Mouse (Mus musculus) hindbrain, embryonic 14.5 days (tissue): ENCODE results near the gene Cerk. TPM values are rescaled to one million over a fixed set of nuclear protein-coding genes. Genes with fewer than 3 reads are reported as not detected.
"Not testable (repeated sequence)": the region's sequence is repeated elsewhere in the genome, so short reads cannot be mapped to it uniquely, and the experiment has no call there.

Experiments
- ATAC-seq: fragments of 200-750 bp; cut with Nextera tagmentation; 2 replicates; pipeline ENCODE4 v1.8.0; 2017; ENCODE audit warnings: moderate number of reproducible peaks, mild to moderate bottlenecking, moderate TSS enrichment, moderate library complexity; ENCODE audit not compliant: low FRiP score
- DNase-seq: peaks from one replicate; pipeline ENCODE4 v3.0.0-alpha.2; 2015; ENCODE audit warnings: low spot score
- H3K27ac ChIP-seq: fragments of 300-500 bp; sonication (generic); 2 replicates; pipeline ENCODE4 v1.5.1; 2014; ENCODE audit warnings: mild to moderate bottlenecking, moderate library complexity
- H3K27me3 ChIP-seq: fragments of 300-500 bp; sonication (generic); 2 replicates; pipeline ENCODE4 v1.6.1; 2014; ENCODE audit warnings: mild to moderate bottlenecking, low read length, mixed read lengths; ENCODE audit not compliant: control insufficient read depth, insufficient read depth
- H3K36me3 ChIP-seq: fragments of 300-500 bp; sonication (generic); replicated peaks from 2 replicates; pipeline ENCODE4 v1.6.1; 2014; ENCODE audit not compliant: control insufficient read depth, insufficient read depth
- H3K4me1 ChIP-seq: fragments of 300-500 bp; sonication (generic); replicated peaks from 2 replicates; pipeline ENCODE4 v1.6.1; 2014; ENCODE audit warnings: antibody characterized with exemption, low read length, mixed read lengths; ENCODE audit not compliant: control insufficient read depth, insufficient read depth
- H3K4me2 ChIP-seq: fragments of 300-500 bp; sonication (generic); replicated peaks from 2 replicates; pipeline ENCODE4 v1.6.1; 2014; ENCODE audit warnings: mild to moderate bottlenecking, moderate library complexity
- H3K4me3 ChIP-seq: fragments of 300-500 bp; sonication (generic); replicated peaks from 2 replicates; pipeline ENCODE4 v1.5.1; 2014; ENCODE audit warnings: mild to moderate bottlenecking, low read length
- H3K9ac ChIP-seq: fragments of 300-500 bp; sonication (generic); 2 replicates; pipeline ENCODE4 v1.6.1; 2014
- H3K9me3 ChIP-seq: fragments of 300-500 bp; sonication (generic); 2 replicates; pipeline ENCODE4 v1.6.1; 2016; ENCODE audit warnings: low read length; ENCODE audit not compliant: control insufficient read depth
- WGBS: fragments of 180-500 bp; shearing (Covaris S2); extraction: QIAGEN DNeasy Blood & Tissue Kit; methylation state at CpG from one replicate; pipeline ENCODE4 v1.1.7; 2014; 5-methylcytosine and 5-hydroxymethylcytosine counted together
- polyA plus RNA-seq: library from polyadenylated mRNA; unstranded; fragments of >200 nt; fragmentation: Nextera tagmentation; extraction: Ambion mirVana; gene quantifications from 2 replicates; pipeline ENCODE4 v1.2.1, GENCODE M21; 2014

Gene Cerk
- polyA plus RNA-seq, 1 experiment from 2014 or later, result 28.3 TPM

DNA sequence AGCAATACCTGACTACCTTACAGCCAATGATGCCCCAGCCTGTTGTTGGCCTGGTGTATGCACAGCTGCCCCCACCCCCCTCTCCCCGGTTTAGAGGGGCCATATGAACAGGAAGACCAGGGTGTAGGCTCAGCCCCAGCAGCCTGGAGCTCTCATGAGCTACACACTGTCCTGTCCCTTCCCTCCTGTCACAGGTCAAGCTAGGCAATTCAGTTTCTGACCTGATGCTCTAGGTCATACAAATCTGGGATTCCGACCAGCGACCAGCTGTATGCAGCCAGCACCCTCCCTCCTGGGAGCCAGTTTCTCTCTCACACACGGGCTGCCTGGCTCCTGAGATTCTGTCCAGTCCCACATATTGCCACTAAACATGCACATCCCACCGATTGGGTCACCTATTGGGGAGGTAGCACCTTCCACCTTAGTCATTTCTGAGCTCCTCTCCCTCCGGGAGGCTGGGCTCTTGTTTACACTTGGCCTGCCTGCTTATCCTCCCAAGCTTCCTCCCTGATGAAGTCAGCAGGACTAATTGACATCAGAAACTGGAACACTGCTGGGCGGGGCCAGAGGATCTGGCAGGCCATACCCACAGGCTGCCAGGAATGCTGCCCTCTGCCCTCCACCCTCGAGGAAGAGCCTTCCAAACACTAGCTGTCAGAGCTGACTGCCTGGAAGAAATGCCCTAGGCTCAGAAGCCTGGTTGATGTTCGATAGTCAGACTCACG lies 3.0 kb upstream of the Cerk start:
- Histone ChIP-seq H3K4me2 (no peak overlapping the region; the same call in 1 of the 2 replicates), H3K27ac (peak overlapping the region; percentile 46; the same call in 1 of the 2 replicates), H3K27me3 (no peaks in the 10 kb centered on the region), H3K9me3 (no peaks in the 10 kb centered on the region), H3K4me1 (peaks cover 27% of the 10 kb centered on the region), H3K4me3 (no peak overlapping the region), H3K9ac (no peak overlapping the region), H3K36me3 (no peaks in the 10 kb centered on the region)
- DNase-seq, result no peak
- no peak for ATAC-seq
- 32% methylated on average over 10 of the region's 10 CpGs for WGBS

DNA sequence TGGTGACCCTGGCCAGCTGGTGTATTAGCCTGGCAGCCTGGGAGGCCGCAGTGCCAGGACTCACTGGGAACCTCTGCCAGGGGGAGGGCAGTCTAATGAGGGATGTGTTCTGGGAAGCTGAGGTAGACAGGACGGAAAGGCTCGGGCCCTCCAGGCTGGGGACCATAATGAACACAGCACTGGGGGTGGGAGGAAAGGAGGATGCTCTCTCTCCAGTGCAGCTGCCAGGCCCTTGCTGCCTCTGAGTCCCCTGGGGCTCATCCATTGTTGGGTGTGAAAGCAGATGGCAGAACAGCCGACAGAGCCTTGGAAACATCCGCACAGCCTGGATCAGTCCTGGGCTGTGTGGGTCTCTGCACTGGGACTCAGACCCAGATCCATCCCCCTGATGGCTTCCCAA lies 2.2 kb upstream of the Cerk start:
- Histone ChIP-seq H3K27me3 (no peaks in the 10 kb centered on the region), H3K27ac (peak overlapping the region; percentile 46; the same call in 1 of the 2 replicates)

DNA sequence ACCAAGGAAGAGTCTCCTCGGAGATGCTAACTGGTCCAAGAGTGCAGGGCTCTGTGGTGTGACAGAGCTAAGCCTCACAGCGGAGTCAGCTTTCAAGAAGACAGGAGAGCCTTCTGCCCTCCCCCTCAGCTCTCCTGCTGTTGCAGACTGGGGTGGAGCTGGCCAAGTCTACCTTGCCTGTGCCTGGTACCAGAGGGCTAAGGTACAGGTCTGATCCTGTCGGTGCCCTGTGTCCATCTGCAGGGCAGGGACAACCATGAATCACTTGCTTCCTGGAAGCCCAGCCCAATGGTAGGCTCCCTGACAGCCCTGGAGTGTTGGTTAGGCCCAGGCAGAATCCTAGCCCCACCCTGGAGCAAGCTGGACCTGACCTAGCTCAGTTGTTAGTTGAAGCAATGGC lies 745 bp upstream of the Cerk start:
- H3K4me2 ChIP-seq, result peak overlapping the region; percentile 91; the same call in 1 of the 2 replicates
- H3K9me3 ChIP-seq, result no peaks in the 10 kb centered on the region
- WGBS, result 57% methylated on average over 3 of the region's 3 CpGs
- no peaks in the 10 kb centered on the region for H3K36me3 ChIP-seq
- DNase-seq, result no peak
- H3K27ac ChIP-seq, result peak overlapping the region; percentile 92
- H3K27me3 ChIP-seq, result no peaks in the 10 kb centered on the region
- no peak for ATAC-seq
- H3K4me1 ChIP-seq, result peaks cover 38% of the 10 kb centered on the region
- no peak overlapping the region for H3K9ac ChIP-seq
- no peak overlapping the region for H3K4me3 ChIP-seq

More for the DNA sequence above, 2.2 kb upstream of the Cerk start:
- Histone ChIP-seq H3K4me3 (no peak overlapping the region), H3K4me1 (peaks cover 33% of the 10 kb centered on the region), H3K9ac (no peak overlapping the region), H3K9me3 (no peaks in the 10 kb centered on the region), H3K36me3 (no peaks in the 10 kb centered on the region), H3K4me2 (no peak overlapping the region)
- DNase-seq, result no peak
- 13% methylated on average over 5 of the region's 5 CpGs for WGBS
- ATAC-seq, result peak; percentile 10; the same call in 1 of the 2 replicates

DNA sequence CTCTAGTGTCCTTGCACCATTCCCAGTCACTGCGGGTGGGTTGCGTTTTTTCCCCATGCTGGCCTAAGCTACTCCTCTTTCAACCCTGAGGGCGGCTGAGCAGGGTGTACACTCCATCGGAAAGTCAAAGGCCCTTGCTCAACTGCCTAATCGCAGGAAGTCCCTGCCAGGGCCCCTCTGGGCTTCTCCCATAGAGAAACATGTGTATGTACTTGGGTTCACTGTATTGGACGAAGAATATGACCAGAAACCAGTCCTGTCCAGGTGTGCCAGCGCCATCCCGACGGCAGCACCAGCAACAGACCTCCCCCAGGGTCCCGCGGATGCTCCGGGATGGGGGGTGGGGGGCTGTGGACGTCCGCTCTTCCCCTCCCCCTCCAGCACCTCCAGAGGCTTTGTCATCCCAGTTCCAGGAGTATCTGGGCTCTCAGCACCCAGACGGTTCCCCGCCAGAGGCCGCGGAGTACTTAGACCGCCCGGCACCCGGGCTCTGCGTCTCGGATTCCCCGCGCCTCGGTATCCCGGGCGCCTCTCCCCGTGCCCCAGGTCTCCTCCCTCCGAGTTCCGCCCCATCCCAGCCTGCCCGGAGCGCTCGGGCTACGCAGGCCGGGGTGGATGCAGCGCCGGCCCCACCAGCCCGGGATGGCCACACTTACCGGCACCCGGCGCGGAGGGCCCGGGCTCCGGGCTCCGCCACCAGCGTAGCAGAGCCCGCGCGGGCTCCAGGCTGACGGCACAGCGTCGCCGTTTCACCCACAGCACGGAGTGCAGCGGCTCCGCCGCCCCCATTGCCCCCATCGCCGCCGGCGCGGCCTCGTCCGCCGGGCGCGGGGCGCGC lies 871 bp downstream of the Cerk start:
- under 1% methylated on average over 69 of the region's 70 CpGs for WGBS
- no peaks in the 10 kb centered on the region for H3K9me3 ChIP-seq
- H3K4me3 ChIP-seq, result peak overlapping the region; percentile 81
- H3K36me3 ChIP-seq, result no peaks in the 10 kb centered on the region
- DNase-seq, result peak; percentile 42
- peak; percentile 55 for ATAC-seq
- H3K27me3 ChIP-seq, result no peaks in the 10 kb centered on the region
- peaks cover 38% of the 10 kb centered on the region for H3K4me1 ChIP-seq
- H3K27ac ChIP-seq, result peak overlapping the region; percentile 92
- H3K9ac ChIP-seq, result peak overlapping the region; percentile 97
- peak overlapping the region; percentile 91 for H3K4me2 ChIP-seq

DNA sequence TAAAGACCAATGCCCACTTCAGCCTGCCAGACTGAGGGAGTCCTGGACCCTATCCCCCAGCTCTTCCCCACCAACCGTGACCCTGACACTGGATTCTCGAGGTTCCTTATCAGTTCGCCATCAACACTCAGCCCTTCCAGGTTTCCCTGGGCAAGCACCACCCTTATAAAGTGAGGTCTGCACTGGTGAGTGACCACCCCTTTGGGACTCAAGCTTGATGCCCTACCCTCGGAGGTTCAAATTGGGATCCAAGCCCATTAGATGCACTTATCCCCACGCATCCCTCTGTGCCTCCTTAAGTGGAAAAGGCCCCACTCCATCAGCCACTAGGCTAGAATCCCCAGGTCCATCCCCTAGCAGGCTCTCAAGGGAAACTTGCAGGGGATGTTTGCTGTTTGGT lies 1.9 kb downstream of the Cerk start:
- Histone ChIP-seq H3K9ac (peak overlapping the region; percentile 97), H3K27me3 (no peaks in the 10 kb centered on the region), H3K27ac (0 out of 2 replicates have a peak overlapping the region, but pooled peaks have one; percentile 92), H3K4me1 (peaks cover 38% of the 10 kb centered on the region), H3K4me2 (peak overlapping the region; percentile 91), H3K36me3 (no peaks in the 10 kb centered on the region), H3K4me3 (peak overlapping the region; percentile 81), H3K9me3 (no peaks in the 10 kb centered on the region)
- DNase-seq (no peak), ATAC-seq (no peak)
- WGBS, result 68% methylated on average over 5 of the region's 5 CpGs

DNA sequence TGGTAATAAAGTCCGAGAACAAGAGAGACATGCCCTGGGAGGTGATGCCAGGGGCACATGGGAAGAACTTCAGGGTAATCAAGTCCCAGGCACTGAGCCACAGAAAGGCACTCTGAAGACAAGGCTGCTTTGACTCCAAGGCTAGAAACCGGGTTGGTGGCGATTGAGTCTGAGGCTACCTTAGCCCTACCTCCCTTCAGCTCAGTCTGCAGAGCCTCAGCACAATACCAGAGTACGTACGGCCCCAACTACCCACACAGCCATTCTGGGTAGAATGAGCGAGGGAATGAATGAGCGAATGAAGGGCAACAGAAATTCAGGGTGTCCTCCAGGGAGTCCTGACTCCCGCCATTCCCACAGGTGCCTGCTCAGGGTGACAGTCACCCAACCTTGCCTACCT lies 2.5 kb downstream of the Cerk start:
- 92% methylated on average over 8 of the region's 8 CpGs for WGBS
- Histone ChIP-seq H3K4me2 (peak overlapping the region; percentile 16; the same call in 1 of the 2 replicates), H3K9me3 (no peaks in the 10 kb centered on the region), H3K4me3 (no peak overlapping the region), H3K4me1 (peaks cover 36% of the 10 kb centered on the region), H3K27ac (no peak overlapping the region), H3K27me3 (no peaks in the 10 kb centered on the region), H3K36me3 (no peaks in the 10 kb centered on the region), H3K9ac (no peak overlapping the region)
- DNase-seq (no peak), ATAC-seq (no peak)

DNA sequence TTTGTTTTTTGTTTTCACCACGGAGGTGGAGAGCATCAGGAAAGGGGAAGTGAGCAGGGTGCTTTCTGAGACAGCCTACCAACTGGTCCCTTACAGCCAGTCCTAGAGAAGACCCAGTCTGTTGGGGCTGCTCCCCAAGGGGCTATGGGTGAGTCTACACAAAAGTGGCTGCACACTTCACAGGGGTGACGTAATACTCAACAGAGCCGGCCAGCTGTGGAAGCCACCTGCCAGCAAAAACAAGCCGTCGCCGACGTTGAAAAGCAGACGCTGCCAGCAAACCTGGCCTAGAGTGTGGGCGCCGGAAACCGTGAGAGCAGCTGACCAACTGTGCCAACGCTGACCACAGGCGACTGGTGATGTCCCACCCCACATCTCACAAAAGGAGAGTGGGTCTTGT lies 3.3 kb downstream of the Cerk start:
- DNase-seq (no peak), ATAC-seq (no peak)

DNA sequence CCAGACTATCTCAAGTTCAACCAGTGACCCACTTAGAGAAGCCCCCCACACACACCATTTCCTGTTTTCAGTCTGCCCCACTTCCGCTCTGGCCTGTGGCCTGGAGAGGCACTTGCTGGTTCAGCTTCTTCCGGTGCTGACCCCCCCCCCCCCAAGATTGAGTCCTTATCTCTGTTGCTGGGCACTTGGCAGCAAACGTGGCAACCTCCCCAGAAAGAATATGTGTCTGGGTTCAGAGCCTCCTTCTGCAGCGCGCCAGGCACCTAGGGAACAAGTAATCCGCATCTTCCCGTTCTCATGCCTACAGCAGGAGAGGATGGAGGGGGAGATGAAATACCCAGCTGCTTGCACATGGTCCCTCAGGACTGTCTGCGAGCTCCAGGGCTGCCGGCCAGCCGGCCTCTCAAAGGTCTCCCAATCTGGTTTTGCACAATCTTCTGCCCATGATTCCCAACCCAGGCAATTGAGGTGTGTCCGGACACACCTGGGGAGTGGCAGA lies 4.0 kb downstream of the Cerk start:
- no peaks in the 10 kb centered on the region for H3K9me3 ChIP-seq
- H3K36me3 ChIP-seq, result no peaks in the 10 kb centered on the region
- WGBS, result 46% methylated on average over 11 of the region's 11 CpGs
- peak overlapping the region; percentile 47 for H3K27ac ChIP-seq
- H3K27me3 ChIP-seq, result no peaks in the 10 kb centered on the region
- no peak overlapping the region for H3K4me3 ChIP-seq
- H3K9ac ChIP-seq, result 0 out of 2 replicates have a peak overlapping the region, but pooled peaks have one; percentile 20
- DNase-seq (no peak), ATAC-seq (no peak)
- peaks cover 30% of the 10 kb centered on the region for H3K4me1 ChIP-seq
- 0 out of 2 replicates have a peak overlapping the region, but pooled peaks have one; percentile 10 for H3K4me2 ChIP-seq

More for the DNA sequence above, 3.3 kb downstream of the Cerk start:
- Histone ChIP-seq H3K4me3 (no peak overlapping the region; the same call in 1 of the 2 replicates), H3K4me2 (0 out of 2 replicates have a peak overlapping the region, but pooled peaks have one; percentile 10), H3K4me1 (peaks cover 30% of the 10 kb centered on the region), H3K27me3 (no peaks in the 10 kb centered on the region), H3K9ac (peak overlapping the region; percentile 20; the same call in 1 of the 2 replicates), H3K27ac (peak overlapping the region; percentile 47), H3K9me3 (no peaks in the 10 kb centered on the region), H3K36me3 (no peaks in the 10 kb centered on the region)
- 56% methylated on average over 13 of the region's 13 CpGs for WGBS

DNA sequence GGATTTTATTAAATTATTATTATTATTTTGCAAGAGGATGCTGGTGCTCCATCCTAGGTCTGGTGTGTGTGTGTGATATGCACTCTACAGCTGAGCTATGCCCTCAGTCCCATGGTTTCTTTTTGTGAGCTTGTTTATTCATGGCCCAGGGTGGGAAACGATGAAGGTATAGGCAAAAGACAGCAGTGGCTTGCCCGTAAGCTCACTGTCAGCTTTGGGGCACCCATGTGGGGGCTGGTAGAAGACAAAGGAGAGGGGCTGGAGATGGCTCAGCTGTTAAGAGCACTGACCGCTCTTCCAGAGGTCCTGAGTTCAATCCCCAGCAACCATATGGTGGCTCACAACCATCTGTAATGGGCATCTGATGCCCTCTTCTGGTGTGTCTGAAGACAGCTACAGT lies 4.6 kb downstream of the Cerk start:
- WGBS, result 86% methylated on average over 3 of the region's 3 CpGs
- peaks cover 24% of the 10 kb centered on the region for H3K4me1 ChIP-seq
- H3K9me3 ChIP-seq, ATAC-seq, H3K27me3 ChIP-seq, H3K27ac ChIP-seq, DNase-seq, H3K4me2 ChIP-seq, H3K9ac ChIP-seq, H3K36me3 ChIP-seq, H3K4me3 ChIP-seq: not testable (repeated sequence)
